ENCODE assay signal across 20 mouse cellular contexts in genomic region chr7:99234916-99235315, GRCm38 (mm10). TPM values are rescaled to one million over a fixed set of nuclear protein-coding genes. Genes with fewer than 3 reads are reported as not detected.
"Had no signal": no experiment of that assay in that cellular context is flagged by ENCODE, and none has a peak within 500 bp of the region (broad histone marks: within the 10 kb centered on the region; RNA-seq: fewer than 3 reads in every experiment).

No protein-coding gene starts in this region.

- H3K4me2 ChIP-seq: liver, embryonic 13.5 days had no signal

- DNase-seq: kidney, adult 18-20 months; kidney, postnatal 14 days; layer of hippocampus, adult 9-11 months; liver, embryonic 13.5 days; lung, adult 2 months; lung, postnatal 10 days; lung, postnatal 36 days; midbrain, embryonic 14.5 days; thymus, adult 18-20 months; thymus, postnatal 14 days; thymus, postnatal 4 days had no signal

- H3K9ac ChIP-seq: liver, embryonic 13.5 days had no signal

- H3K27ac ChIP-seq: layer of hippocampus, adult 2 months; liver, embryonic 13.5 days; midbrain, embryonic 10.5 days had no signal

- H3K9me3 ChIP-seq: liver, embryonic 13.5 days; megakaryocyte, embryonic 14.5 days; midbrain, embryonic 10.5 days had no signal

- H3K36me3 ChIP-seq: liver, embryonic 13.5 days had no signal

- H3K4me3 ChIP-seq: layer of hippocampus, adult 2 months; liver, embryonic 13.5 days; megakaryocyte, embryonic 14.5 days; midbrain, embryonic 10.5 days had no signal

RNA-seq across cellular contexts. Expression of gene Mogat2, which starts 3.5 kb away (rescaled TPM):
- total RNA-seq: layer of hippocampus, adult 2 months; layer of hippocampus, postnatal 25 days; left cerebral cortex, adult 18-20 months; left cerebral cortex, postnatal 25 days; midbrain, postnatal 0 days had no signal
- polyA plus RNA-seq: testis, adult 2 months had no signal

RNA-seq across cellular contexts. Expression of gene Map6, which starts 32.3 kb away (rescaled TPM):
- total RNA-seq: liver, adult 2 months had no signal
